Comparison of ENCODE assay signal across 18 mouse cellular contexts in the genomic region with DNA sequence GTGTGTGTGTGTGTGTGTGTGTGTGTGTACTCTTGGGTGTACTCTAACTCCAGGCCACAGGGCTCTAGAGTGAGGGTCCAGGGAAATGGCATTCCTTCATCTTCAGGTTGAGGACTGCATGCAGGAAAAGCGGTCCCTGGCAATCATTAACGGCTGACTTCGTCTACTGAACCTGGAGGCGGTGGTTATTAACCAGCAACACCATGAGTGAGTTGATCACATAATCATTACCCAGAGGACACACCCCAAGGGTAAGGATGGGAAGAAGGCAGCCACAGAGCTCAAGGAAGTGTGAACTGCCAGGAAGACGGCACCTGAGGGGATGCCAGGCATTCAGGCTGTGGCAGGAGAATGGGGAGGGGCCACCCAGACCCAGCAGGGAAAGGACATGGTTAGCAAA. TPM values are rescaled to one million over a fixed set of nuclear protein-coding genes. Genes with fewer than 3 reads are reported as not detected.
DNase-seq lines count a peak whose midpoint lies in the region; ATAC-seq lines count a peak whose summit lies in the region.
"Had no signal": no experiment of that assay in that cellular context is flagged by ENCODE, and none has a peak within 500 bp of the region (broad histone marks: within the 10 kb centered on the region; RNA-seq: fewer than 3 reads in every experiment).

No protein-coding gene starts in this region.

- H3K4me3 ChIP-seq in intestine, embryonic 14.5 days (ENCODE audit: low read depth, low read length) = no peak overlapping the region
- no peak overlapping the region for H3K4me3 ChIP-seq in intestine, embryonic 16.5 days (ENCODE audit: low read length)
- no peak overlapping the region for H3K4me3 ChIP-seq in kidney, embryonic 15.5 days (replicated peaks)
- H3K4me3 ChIP-seq: hindbrain, embryonic 15.5 days; left cerebral cortex, adult 2 months; limb, embryonic 12.5 days; neural tube, embryonic 12.5 days had no signal

- H3K9ac ChIP-seq in intestine, embryonic 14.5 days (ENCODE audit: low read length) = no peak overlapping the region
- no peak overlapping the region for H3K9ac ChIP-seq in intestine, embryonic 16.5 days (ENCODE audit: low read depth, low read length)
- H3K9ac ChIP-seq in kidney, embryonic 15.5 days = no peak overlapping the region
- H3K9ac ChIP-seq: hindbrain, embryonic 15.5 days; limb, embryonic 12.5 days; lung, embryonic 14.5 days; neural tube, embryonic 12.5 days had no signal

- H3K4me1 ChIP-seq in intestine, embryonic 14.5 days (replicated peaks; ENCODE audit: control insufficient read depth, insufficient read depth, low read length) = peaks cover 9% of the 10 kb centered on the region; the same call in 1 of the 2 replicates
- H3K4me1 ChIP-seq in intestine, embryonic 16.5 days (ENCODE audit: control insufficient read depth, insufficient read depth, low read length) = peaks cover 21% of the 10 kb centered on the region
- H3K4me1 ChIP-seq in kidney, embryonic 15.5 days = peaks cover 28% of the 10 kb centered on the region

- H3K9me3 ChIP-seq in intestine, embryonic 14.5 days (ENCODE audit: control insufficient read depth, low read length) = no peaks in the 10 kb centered on the region
- no peaks in the 10 kb centered on the region for H3K9me3 ChIP-seq in intestine, embryonic 16.5 days (ENCODE audit: control insufficient read depth, low read length)
- no peaks in the 10 kb centered on the region for H3K9me3 ChIP-seq in kidney, embryonic 15.5 days (replicated peaks)
- H3K9me3 ChIP-seq: hindbrain, embryonic 15.5 days; limb, embryonic 12.5 days; neural tube, embryonic 12.5 days had no signal

- peak; percentile 61 for DNase-seq in intestine, embryonic 14.5 days (ENCODE audit: low spot score)
- peak; percentile 78 for DNase-seq in large intestine, adult 2 months (ENCODE audit: low read depth, low spot score)
- no peak for DNase-seq in left cerebral cortex, postnatal 10 days (ENCODE audit: extremely low spot score in 1 of 2, low spot score in 2 of 2)
- DNase-seq in frontal cortex, postnatal 25 days (ENCODE audit: low spot score in 2 of 2) = no peak
- no peak for DNase-seq in thymus, postnatal 36 days
- DNase-seq in gastrocnemius, postnatal 10 days = no peak
- DNase-seq: cerebellum, adult 9-11 months; lung, embryonic 14.5 days had no signal

- H3K4me2 ChIP-seq in intestine, embryonic 14.5 days (ENCODE audit: low read length) = no peak overlapping the region
- peak overlapping the region; percentile 30 for H3K4me2 ChIP-seq in intestine, embryonic 16.5 days (ENCODE audit: low read depth, low read length)
- H3K4me2 ChIP-seq in kidney, embryonic 15.5 days = no peak overlapping the region
- H3K4me2 ChIP-seq: heart, embryonic 11.5 days; hindbrain, embryonic 15.5 days; limb, embryonic 12.5 days; lung, embryonic 14.5 days; midbrain, embryonic 11.5 days; neural tube, embryonic 12.5 days had no signal

- H3K27me3 ChIP-seq in intestine, embryonic 14.5 days (replicated peaks; ENCODE audit: control insufficient read depth, insufficient read depth, low read length) = no peaks in the 10 kb centered on the region
- no peaks in the 10 kb centered on the region for H3K27me3 ChIP-seq in intestine, embryonic 16.5 days (replicated peaks; ENCODE audit: control insufficient read depth, insufficient read depth, low read length)
- no peaks in the 10 kb centered on the region for H3K27me3 ChIP-seq in kidney, embryonic 15.5 days
- H3K27me3 ChIP-seq: hindbrain, embryonic 15.5 days; limb, embryonic 12.5 days; neural tube, embryonic 12.5 days had no signal

- no peak overlapping the region for H3K27ac ChIP-seq in intestine, embryonic 14.5 days (ENCODE audit: low read depth)
- H3K27ac ChIP-seq in intestine, embryonic 16.5 days (ENCODE audit: low read length) = 0 out of 2 replicates have a peak overlapping the region, but pooled peaks have one; percentile 19
- peak overlapping the region; percentile 55 for H3K27ac ChIP-seq in kidney, embryonic 15.5 days
- H3K27ac ChIP-seq: hindbrain, embryonic 15.5 days; left cerebral cortex, adult 2 months; limb, embryonic 12.5 days; macrophage; neural tube, embryonic 12.5 days had no signal

- no peaks in the 10 kb centered on the region for H3K36me3 ChIP-seq in intestine, embryonic 14.5 days (ENCODE audit: control insufficient read depth, insufficient read depth, low read length)
- no peaks in the 10 kb centered on the region for H3K36me3 ChIP-seq in intestine, embryonic 16.5 days (ENCODE audit: control insufficient read depth, insufficient read depth, low read length)
- no peaks in the 10 kb centered on the region for H3K36me3 ChIP-seq in kidney, embryonic 15.5 days
- H3K36me3 ChIP-seq: hindbrain, embryonic 15.5 days; limb, embryonic 12.5 days; neural tube, embryonic 12.5 days had no signal

- intact Hi-C loops in left cerebral cortex, postnatal 10 days (cut with DNase I) = no loop called here

- peak; percentile 81 for ATAC-seq in intestine, embryonic 14.5 days (replicated peaks; ENCODE audit: low FRiP score, low TSS enrichment, low read depth)
- ATAC-seq in intestine, embryonic 16.5 days = peak; percentile 89
- peak; percentile 88 for ATAC-seq in kidney, embryonic 15.5 days (replicated peaks; ENCODE audit: low FRiP score)

- WGBS in intestine, embryonic 14.5 days = 69% methylated on average over 5 of the region's 5 CpGs
- WGBS in intestine, embryonic 16.5 days = 47% methylated on average over 5 of the region's 5 CpGs
- WGBS in kidney, embryonic 15.5 days = 64% methylated on average over 5 of the region's 5 CpGs
- WGBS in large intestine, adult 2 months = 20% methylated on average over 5 of the region's 5 CpGs

RNA-seq across cellular contexts. Expression of gene Paqr5, which starts 18.3 kb away (rescaled TPM):
- 8.1 and 8.2 TPM in 2 replicates for polyA plus RNA-seq in intestine, embryonic 14.5 days (2014; fragmentation: Nextera tagmentation; extraction: Ambion mirVana)
- 8.7 and 11.3 TPM in 2 replicates for polyA plus RNA-seq in intestine, embryonic 16.5 days (2015; fragmentation: Nextera tagmentation; extraction: Ambion mirVana)
- 26.8 and 28.8 TPM in 2 replicates for polyA plus RNA-seq in kidney, embryonic 15.5 days (2015; fragmentation: Nextera tagmentation; extraction: Ambion mirVana)
- polyA plus RNA-seq in large intestine, adult 2 months (2012; rRNA removed) = 7.5 and 28.3 TPM in 2 replicates
- total RNA-seq in left cerebral cortex, postnatal 10 days (2021) = 1 to 10 TPM in 1 of 2 experiments, under 1 TPM in 1; 0.51 to 1.8 TPM
- total RNA-seq in gastrocnemius, postnatal 10 days (2021) = under 1 TPM in 1 of 2 experiments, not detected in 1; 0.14 TPM
- total RNA-seq: heart, postnatal 25 days had no signal

Comparison
In these comparisons a context has a peak if more than half of its experiments do, and no peak if none do; other contexts are left out.
1. DNase-seq: peak in intestine, embryonic 14.5 days (single experiment) and large intestine, adult 2 months (single experiment); none in left cerebral cortex, postnatal 10 days (0 of 2), frontal cortex, postnatal 25 days (0 of 2), thymus, postnatal 36 days (0 of 2) and gastrocnemius, postnatal 10 days (single experiment).
2. Peak in every context shown above with its lines, with median percentiles within 50 percentile points of each other: ATAC-seq.